22 mouse cellular contexts compared by ENCODE assay signal in genomic region chr11:111682341-111682740, GRCm38 (mm10).
A peak's percentile ranks its signal among the peaks of the same experiment; 100 is the strongest.
DNase-seq lines count a peak whose midpoint lies in the region; ATAC-seq and TF ChIP-seq lines count a peak whose summit lies in the region.
"Had no signal": no experiment of that assay in that cellular context is flagged by ENCODE, and none has a peak within 500 bp of the region (broad histone marks: within the 10 kb centered on the region; RNA-seq: fewer than 3 reads in every experiment).

No protein-coding gene starts in this region.

- no peak for ATAC-seq in heart, embryonic 12.5 days (ENCODE audit: insufficient number of reproducible peaks, low FRiP score)
- ATAC-seq: forebrain, embryonic 15.5 days; hindbrain, embryonic 16.5 days; inflammation-experienced regulatory T-cells, adult 6 months; intestine, postnatal 0 days had no signal

- no peaks in the 10 kb centered on the region for H3K27me3 ChIP-seq in heart, embryonic 12.5 days (replicated peaks)
- H3K27me3 ChIP-seq in heart, embryonic 10.5 days (ENCODE audit: insufficient read depth, poor library complexity, severe bottlenecking) = no peaks in the 10 kb centered on the region
- no peaks in the 10 kb centered on the region for H3K27me3 ChIP-seq in kidney, adult 2 months (replicated peaks; ENCODE audit: control insufficient read depth, insufficient read depth, low read length)
- H3K27me3 ChIP-seq: embryonic facial prominence, embryonic 12.5 days; forebrain, embryonic 15.5 days; heart, embryonic 13.5 days had no signal

- H3K9ac ChIP-seq in heart, embryonic 12.5 days = no peak overlapping the region
- H3K9ac ChIP-seq: embryonic facial prominence, embryonic 12.5 days; forebrain, embryonic 15.5 days; heart, embryonic 13.5 days had no signal

- H3K4me2 ChIP-seq in heart, embryonic 12.5 days = no peak overlapping the region
- H3K4me2 ChIP-seq: embryonic facial prominence, embryonic 12.5 days; forebrain, embryonic 15.5 days; heart, embryonic 13.5 days had no signal

- no peak overlapping the region for H3K4me3 ChIP-seq in heart, embryonic 12.5 days
- no peak overlapping the region for H3K4me3 ChIP-seq in heart, embryonic 10.5 days
- H3K4me3 ChIP-seq in kidney, adult 2 months (ENCODE audit: insufficient read depth, low read depth, low read length) = no peak overlapping the region
- H3K4me3 ChIP-seq: embryonic facial prominence, embryonic 12.5 days; forebrain, embryonic 15.5 days; heart, embryonic 13.5 days had no signal

- TF ChIP-seq CTCF in kidney, adult 2 months (conservative IDR thresholded peaks at IDR 0.05; ENCODE audit: insufficient read depth, insufficient read length, low read depth, low read length) = no peak

- DNase-seq in heart, adult 11 months = peak; percentile 90
- DNase-seq in heart, adult 9 months (ENCODE audit: low spot score in 2 of 2) = peak; percentile 18 to 56
- DNase-seq in heart, embryonic 10.5 days (ENCODE audit: low spot score) = no peak
- peak; percentile 34 for DNase-seq in lung, postnatal 36 days
- DNase-seq in lung, postnatal 4 days = no peak
- DNase-seq in fat pad, adult 2 months (ENCODE audit: extremely low read depth, low read depth, low spot score) = peak; percentile 26
- no peak for DNase-seq in kidney, adult 2 months
- DNase-seq: adrenal gland, adult 2 months; adrenal gland, postnatal 36 days; cerebellum, adult 11 months; cerebellum, adult 8-10 months; cerebellum, postnatal 14 days; embryo, embryonic 11 days; gastrocnemius, postnatal 36 days; kidney, adult 9 months had no signal

- H3K27ac ChIP-seq in heart, embryonic 12.5 days (ENCODE audit: poor library complexity, severe bottlenecking) = no peak overlapping the region
- H3K27ac ChIP-seq in heart, embryonic 10.5 days = no peak overlapping the region
- H3K27ac ChIP-seq in kidney, adult 2 months (ENCODE audit: insufficient read depth, low read depth, low read length) = no peak overlapping the region
- H3K27ac ChIP-seq: embryonic facial prominence, embryonic 12.5 days; forebrain, embryonic 15.5 days; heart, embryonic 13.5 days had no signal

- H3K36me3 ChIP-seq in heart, embryonic 12.5 days = no peaks in the 10 kb centered on the region
- H3K36me3 ChIP-seq in heart, embryonic 10.5 days = no peaks in the 10 kb centered on the region
- no peaks in the 10 kb centered on the region for H3K36me3 ChIP-seq in kidney, adult 2 months (ENCODE audit: control insufficient read depth, insufficient read depth, low read length)
- H3K36me3 ChIP-seq: embryonic facial prominence, embryonic 12.5 days; forebrain, embryonic 15.5 days; heart, embryonic 13.5 days had no signal

- no peaks in the 10 kb centered on the region for H3K9me3 ChIP-seq in heart, embryonic 12.5 days (replicated peaks)
- no peaks in the 10 kb centered on the region for H3K9me3 ChIP-seq in heart, embryonic 10.5 days
- H3K9me3 ChIP-seq: embryonic facial prominence, embryonic 12.5 days; forebrain, embryonic 15.5 days; heart, embryonic 13.5 days had no signal

- no peak for TF ChIP-seq POLR2A in kidney, adult 2 months (IDR thresholded peaks at IDR 0.05; ENCODE audit: low read depth, low read length)

- WGBS in heart, embryonic 12.5 days = 84% methylated on average over 7 of the region's 7 CpGs
- 85% methylated on average over 7 of the region's 7 CpGs for WGBS in heart, embryonic 10.5 days
- 81% methylated on average over 7 of the region's 7 CpGs for WGBS in kidney, adult 2 months

- H3K4me1 ChIP-seq in heart, embryonic 12.5 days (replicated peaks) = no peaks in the 10 kb centered on the region
- H3K4me1 ChIP-seq in heart, embryonic 10.5 days = no peaks in the 10 kb centered on the region
- H3K4me1 ChIP-seq in kidney, adult 2 months (ENCODE audit: control insufficient read depth, insufficient read depth, low read length) = no peaks in the 10 kb centered on the region
- H3K4me1 ChIP-seq: embryonic facial prominence, embryonic 12.5 days; forebrain, embryonic 15.5 days; heart, embryonic 13.5 days had no signal

Comparison
In these comparisons a context has a peak if more than half of its experiments do, and no peak if none do; other contexts are left out.
1. DNase-seq: peak in heart, adult 11 months (single experiment), heart, adult 9 months (2 of 2), lung, postnatal 36 days (single experiment) and fat pad, adult 2 months (single experiment); none in heart, embryonic 10.5 days (single experiment), lung, postnatal 4 days (0 of 2) and kidney, adult 2 months (single experiment).